Mouse (Mus musculus): ENCODE data around the gene 1110017D15Rik.

The 1110017D15Rik gene

GRCm38 (mm10) chr4:41517233-41517632, at the start of gene 1110017D15Rik:
Gene 1110017D15Rik (minus strand): TSS chr4:41517333.
- no peak for DNase-seq (ENCODE audit: extremely low read depth, low read depth, low spot score)

- DNase-seq (ENCODE audit: extremely low read depth, low read depth, low spot score), result no peak
Observed at GRCm38 (mm10) chr4:41566123-41566522, 49.0 kb upstream of the 1110017D15Rik start.

GRCm38 (mm10) chr4:41563297-41563696, 46.2 kb upstream of the 1110017D15Rik start:
- no peak for DNase-seq (ENCODE audit: extremely low read depth, low read depth, low spot score)

GRCm38 (mm10) chr4:41557092-41557491, 40.0 kb upstream of the 1110017D15Rik start:
- no peak for DNase-seq (ENCODE audit: extremely low read depth, low read depth, low spot score)

- DNase-seq (ENCODE audit: extremely low read depth, low read depth, low spot score), result no peak
Observed at GRCm38 (mm10) chr4:41556311-41556953, 39.3 kb upstream of the 1110017D15Rik start.

- no peak for DNase-seq (ENCODE audit: extremely low read depth, low read depth, low spot score)
Observed at GRCm38 (mm10) chr4:41554994-41555663, 38.0 kb upstream of the 1110017D15Rik start.

- no peak for DNase-seq (ENCODE audit: extremely low read depth, low read depth, low spot score)
Observed at GRCm38 (mm10) chr4:41553116-41553515, 36.0 kb upstream of the 1110017D15Rik start.

- no peak for DNase-seq (ENCODE audit: extremely low read depth, low read depth, low spot score)
Observed at GRCm38 (mm10) chr4:41552529-41552928, 35.4 kb upstream of the 1110017D15Rik start.

GRCm38 (mm10) chr4:41547086-41547485, 30.0 kb upstream of the 1110017D15Rik start:
- DNase-seq (ENCODE audit: extremely low read depth, low read depth, low spot score), result no peak

- DNase-seq (ENCODE audit: extremely low read depth, low read depth, low spot score), result no peak
Observed at GRCm38 (mm10) chr4:41545985-41546384, 28.9 kb upstream of the 1110017D15Rik start.

- DNase-seq (ENCODE audit: extremely low read depth, low read depth, low spot score), result no peak
Observed at GRCm38 (mm10) chr4:41542136-41542535, 25.0 kb upstream of the 1110017D15Rik start.

- no peak for DNase-seq (ENCODE audit: extremely low read depth, low read depth, low spot score)
Observed at GRCm38 (mm10) chr4:41534866-41535265, 17.7 kb upstream of the 1110017D15Rik start.

- no peak for DNase-seq (ENCODE audit: extremely low read depth, low read depth, low spot score)
Observed at GRCm38 (mm10) chr4:41532420-41532819, 15.3 kb upstream of the 1110017D15Rik start.

GRCm38 (mm10) chr4:41527996-41528395, 10.9 kb upstream of the 1110017D15Rik start:
- DNase-seq (ENCODE audit: extremely low read depth, low read depth, low spot score), result no peak

- no peak for DNase-seq (ENCODE audit: extremely low read depth, low read depth, low spot score)
Observed at GRCm38 (mm10) chr4:41527076-41527475, 9.9 kb upstream of the 1110017D15Rik start.

GRCm38 (mm10) chr4:41526553-41526952, 9.4 kb upstream of the 1110017D15Rik start:
- DNase-seq (ENCODE audit: extremely low read depth, low read depth, low spot score), result no peak

- DNase-seq (ENCODE audit: extremely low read depth, low read depth, low spot score), result no peak
Observed at GRCm38 (mm10) chr4:41524829-41525228, 7.7 kb upstream of the 1110017D15Rik start.

GRCm38 (mm10) chr4:41523839-41524238, 6.7 kb upstream of the 1110017D15Rik start:
- no peak for DNase-seq (ENCODE audit: extremely low read depth, low read depth, low spot score)

GRCm38 (mm10) chr4:41522788-41523187, 5.7 kb upstream of the 1110017D15Rik start:
- DNase-seq (ENCODE audit: extremely low read depth, low read depth, low spot score), result no peak

- no peak for DNase-seq (ENCODE audit: extremely low read depth, low read depth, low spot score)
Observed at GRCm38 (mm10) chr4:41522136-41522535, 5.0 kb upstream of the 1110017D15Rik start.

GRCm38 (mm10) chr4:41520641-41521040, 3.5 kb upstream of the 1110017D15Rik start:
- DNase-seq (ENCODE audit: extremely low read depth, low read depth, low spot score), result no peak

GRCm38 (mm10) chr4:41519195-41519594, 2.1 kb upstream of the 1110017D15Rik start:
- no peak for DNase-seq (ENCODE audit: extremely low read depth, low read depth, low spot score)

- no peak for DNase-seq (ENCODE audit: extremely low read depth, low read depth, low spot score)
Observed at GRCm38 (mm10) chr4:41518349-41518748, 1.2 kb upstream of the 1110017D15Rik start.
